Mouse (Mus musculus) heart, postnatal 0 days (tissue): Measurements from ENCODE around the gene Flrt2.

Source experiments
- CTCF ChIP-seq: IDR thresholded peaks from 2 replicates; pipeline ENCODE4 v1.5.1; 2016; ENCODE audit warnings: antibody characterized with exemption, control low read depth, low read depth
- EP300 ChIP-seq: IDR thresholded peaks from 2 replicates; pipeline ENCODE4 v1.6.1; 2016; ENCODE audit warnings: antibody characterized with exemption, low read depth

DNA sequence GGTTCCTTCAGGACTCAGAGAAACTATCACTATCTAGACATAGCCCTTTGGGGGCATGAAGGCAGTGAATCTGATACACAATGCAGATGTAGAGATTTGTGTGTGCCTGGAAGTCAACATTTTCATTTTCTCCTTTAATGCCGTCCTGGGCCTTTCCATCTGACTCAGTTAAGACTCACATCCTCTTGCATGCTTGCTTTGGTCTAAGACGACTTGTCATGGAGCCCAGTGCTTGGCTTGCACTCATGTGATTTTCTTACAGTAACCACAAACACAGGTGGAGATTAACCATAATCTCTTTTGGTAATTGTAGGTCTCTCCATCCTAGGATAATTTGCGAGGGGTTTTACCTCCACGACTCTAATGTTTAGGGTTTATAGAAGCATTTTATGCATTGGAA lies 73.2 kb downstream of the Flrt2 start:
- no peak for TF ChIP-seq CTCF
- no peak for TF ChIP-seq EP300
